Mouse (Mus musculus) liver, adult 2 months (tissue): ENCODE measurements at regions not wholly inside any gene's neighbourhood (a gene's known extent, or its start where the extent isn't known, plus 50 kb on each side); places are given as distances from the start of the nearest gene placed in this dataset.

Experiments used
- DNase-seq: peaks from one replicate; pipeline ENCODE4 v3.0.0-alpha.2; 2011; ENCODE audit warnings: low read depth, low spot score; ENCODE audit errors: extremely low read depth
- H3K27ac ChIP-seq: fragments of 200-500 bp; replicated peaks from 2 replicates; pipeline ENCODE4 v1.5.1; 2012; ENCODE audit warnings: low read depth, mild to moderate bottlenecking, control low read depth, inconsistent platforms, low read length; ENCODE audit not compliant: insufficient read depth
- H3K27me3 ChIP-seq: fragments of 200-500 bp; 2 replicates; pipeline ENCODE4 v1.6.1; 2012; ENCODE audit warnings: mild to moderate bottlenecking, moderate library complexity, low read length, inconsistent platforms; ENCODE audit not compliant: control insufficient read depth, insufficient read depth
- H3K36me3 ChIP-seq: fragments of 200-500 bp; 2 replicates; pipeline ENCODE4 v1.6.1; 2012; ENCODE audit warnings: low read length, inconsistent platforms; ENCODE audit not compliant: control insufficient read depth, insufficient read depth
- H3K4me1 ChIP-seq: fragments of 200-500 bp; 2 replicates; pipeline ENCODE4 v1.6.1; 2011; ENCODE audit warnings: low read length; ENCODE audit not compliant: control insufficient read depth, insufficient read depth
- H3K4me3 ChIP-seq: fragments of 200-500 bp; 2 replicates; pipeline ENCODE4 v1.5.1; 2011; ENCODE audit warnings: low read depth, mild to moderate bottlenecking, control low read depth, low read length, moderate library complexity; ENCODE audit not compliant: insufficient read depth
- H3K79me2 ChIP-seq: fragments of 200-500 bp; 2 replicates; pipeline ENCODE4 v1.6.1; 2012; ENCODE audit warnings: inconsistent platforms, mild to moderate bottlenecking, low read length, moderate library complexity; ENCODE audit not compliant: control insufficient read depth, insufficient read depth
- H3K9ac ChIP-seq: fragments of 200-500 bp; 2 replicates; pipeline ENCODE4 v1.6.1; 2012; ENCODE audit warnings: low read depth, mild to moderate bottlenecking, control low read depth, inconsistent platforms, low read length
- CTCF ChIP-seq: fragments of 200-500 bp; IDR thresholded peaks from 2 replicates; pipeline ENCODE4 v1.5.1; 2011; ENCODE audit warnings: low read depth, low read length, control low read depth
- POLR2A ChIP-seq: fragments of 200-500 bp; IDR thresholded peaks from 2 replicates; pipeline ENCODE4 v1.6.1; 2011; ENCODE audit warnings: low read length, control low read depth; ENCODE audit not compliant: insufficient read depth; ENCODE audit errors: extremely low read depth
- WGBS: fragments of 180-500 bp; shearing (Covaris S2); methylation state at CpG from one replicate; pipeline ENCODE4 v1.1.7; 2018; 5-methylcytosine and 5-hydroxymethylcytosine counted together

GRCm38 (mm10) chr13:56356999-56357398 is 60.6 kb upstream of the Cxcl14 start:
- no peak overlapping the region for H3K27ac ChIP-seq
- no peak overlapping the region for H3K4me3 ChIP-seq
- no peak for TF ChIP-seq POLR2A
- H3K79me2 ChIP-seq: no peaks in the 10 kb centered on the region
- WGBS: 51% methylated on average over 1 of the region's 1 CpGs
- H3K27me3 ChIP-seq: no peaks in the 10 kb centered on the region
- peaks cover 15% of the 10 kb centered on the region for H3K4me1 ChIP-seq
- H3K36me3 ChIP-seq: no peaks in the 10 kb centered on the region
- DNase-seq: no peak
- no peak overlapping the region for H3K9ac ChIP-seq

GRCm38 (mm10) chr13:56357955-56358354 is 61.6 kb upstream of the Cxcl14 start:
- H3K9ac ChIP-seq: no peak overlapping the region
- TF ChIP-seq POLR2A: no peak
- TF ChIP-seq CTCF: no peak
- H3K4me1 ChIP-seq: peaks cover 13% of the 10 kb centered on the region
- no peak overlapping the region for H3K27ac ChIP-seq
- no peaks in the 10 kb centered on the region for H3K36me3 ChIP-seq
- no peaks in the 10 kb centered on the region for H3K79me2 ChIP-seq
- no peak overlapping the region for H3K4me3 ChIP-seq
- WGBS: 92% methylated on average over 3 of the region's 3 CpGs
- H3K27me3 ChIP-seq: no peaks in the 10 kb centered on the region
- DNase-seq: no peak

GRCm38 (mm10) chr13:56358827-56359226 is 62.5 kb upstream of the Cxcl14 start:
- TF ChIP-seq POLR2A (no peak), CTCF (no peak)
- Histone ChIP-seq H3K79me2 (no peaks in the 10 kb centered on the region), H3K4me3 (no peak overlapping the region), H3K27me3 (no peaks in the 10 kb centered on the region), H3K36me3 (no peaks in the 10 kb centered on the region), H3K4me1 (peaks cover 6% of the 10 kb centered on the region), H3K27ac (no peak overlapping the region), H3K9ac (no peak overlapping the region)
- no peak for DNase-seq
- WGBS: 73% methylated on average over 7 of the region's 7 CpGs

- WGBS: 94% methylated on average over 18 of the region's 18 CpGs
- H3K9ac ChIP-seq: no peak overlapping the region
- no peaks in the 10 kb centered on the region for H3K4me1 ChIP-seq
- no peaks in the 10 kb centered on the region for H3K79me2 ChIP-seq
- H3K27ac ChIP-seq: no peak overlapping the region
- DNase-seq: no peak
- H3K36me3 ChIP-seq: no peaks in the 10 kb centered on the region
- TF ChIP-seq CTCF (no peak), POLR2A (no peak)
- no peak overlapping the region for H3K4me3 ChIP-seq
- no peaks in the 10 kb centered on the region for H3K27me3 ChIP-seq
Observed at GRCm38 (mm10) chr13:56359554-56359953, 63.2 kb upstream of the Cxcl14 start.

- Histone ChIP-seq H3K4me1 (no peaks in the 10 kb centered on the region), H3K27me3 (no peaks in the 10 kb centered on the region), H3K79me2 (no peaks in the 10 kb centered on the region), H3K4me3 (no peak overlapping the region), H3K27ac (no peak overlapping the region), H3K36me3 (no peaks in the 10 kb centered on the region), H3K9ac (no peak overlapping the region)
- no peak for TF ChIP-seq CTCF
- no peak for TF ChIP-seq POLR2A
- DNase-seq: no peak
- 90% methylated on average over 2 of the region's 2 CpGs for WGBS
Observed at GRCm38 (mm10) chr13:56360803-56361202, 64.5 kb upstream of the Cxcl14 start.

GRCm38 (mm10) chr13:56362238-56362637 is 64.2 kb upstream of the Gm3045 start:
- WGBS: 82% methylated on average over 4 of the region's 4 CpGs
- H3K9ac ChIP-seq: no peak overlapping the region
- H3K36me3 ChIP-seq: no peaks in the 10 kb centered on the region
- no peaks in the 10 kb centered on the region for H3K27me3 ChIP-seq
- H3K4me1 ChIP-seq: no peaks in the 10 kb centered on the region
- no peak for TF ChIP-seq CTCF
- no peak for TF ChIP-seq POLR2A
- DNase-seq: no peak
- no peak overlapping the region for H3K4me3 ChIP-seq
- H3K79me2 ChIP-seq: no peaks in the 10 kb centered on the region
- no peak overlapping the region for H3K27ac ChIP-seq
